Mouse (Mus musculus): ENCODE data around the gene Gm20503.

- TF ChIP-seq EP300 (IDR thresholded peaks at IDR 0.05; ENCODE audit: low read depth in 1 of 2, low read length in 2 of 2), result no peak
- TF ChIP-seq ZKSCAN1 (IDR thresholded peaks at IDR 0.05; ENCODE audit: low read depth, low read length), result no peak
- TF ChIP-seq CTCF (IDR thresholded peaks at IDR 0.05 in 2 of 3, conservative IDR thresholded peaks at IDR 0.05 in 1 of 3; ENCODE audit: control insufficient read depth in 1 of 3, insufficient read depth in 1 of 3, low read depth in 2 of 3, low read length in 3 of 3, poor library complexity in 1 of 3, severe bottlenecking in 1 of 3), result no peak
- no peak for TF ChIP-seq TAL1 (IDR thresholded peaks at IDR 0.05; ENCODE audit: low read length)
- TF ChIP-seq RAD21 (IDR thresholded peaks at IDR 0.05; ENCODE audit: low read depth, low read length), result no peak
- no peak for TF ChIP-seq ZC3H11A (IDR thresholded peaks at IDR 0.05; ENCODE audit: low read depth, low read length)
- no peak for TF ChIP-seq MAZ (IDR thresholded peaks at IDR 0.05; ENCODE audit: low read depth, low read length)
- no peak for TF ChIP-seq POLR2A (IDR thresholded peaks at IDR 0.05; ENCODE audit: control insufficient read depth in 1 of 2, insufficient read depth in 1 of 2, low read depth in 1 of 2, low read length in 2 of 2, poor library complexity in 1 of 2)
- TF ChIP-seq ZNF384 (IDR thresholded peaks at IDR 0.05; ENCODE audit: low read depth, low read length), result no peak
- no peak for TF ChIP-seq POLR2AphosphoS2 (IDR thresholded peaks at IDR 0.05; ENCODE audit: low read length)
- no peak for TF ChIP-seq ELF1 (IDR thresholded peaks at IDR 0.05; ENCODE audit: low read depth, low read length)
- TF ChIP-seq UBTF (IDR thresholded peaks at IDR 0.05; ENCODE audit: borderline replicate concordance, insufficient read depth, low read depth, low read length), result no peak
Observed at GRCm38 (mm10) chr4:59009186-59009585, 6.2 kb downstream of the Gm20503 start.
